ENCODE assay signal across 17 mouse cellular contexts in the genomic region with DNA sequence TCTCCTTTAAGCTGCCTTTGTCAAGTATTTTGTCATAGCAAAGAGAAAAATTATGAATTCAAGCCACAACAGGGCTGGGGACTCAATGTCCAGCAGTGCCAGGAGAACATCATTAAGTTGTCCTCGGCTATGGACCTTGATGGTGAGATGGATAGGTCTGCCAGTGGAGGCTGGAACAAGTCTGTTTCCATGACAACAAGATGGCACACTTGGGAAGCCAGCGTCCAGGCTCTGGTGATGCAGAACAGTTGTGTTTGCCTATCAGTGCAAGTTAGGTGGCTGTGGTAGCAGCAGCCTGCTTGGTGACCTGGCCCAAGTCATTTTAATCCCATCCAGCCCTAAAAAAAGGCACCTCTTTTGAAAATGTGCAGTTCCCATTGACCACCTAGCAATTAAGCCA. TPM values are rescaled to one million over a fixed set of nuclear protein-coding genes. Genes with fewer than 3 reads are reported as not detected.
DNase-seq lines count a peak whose midpoint lies in the region; ATAC-seq and TF ChIP-seq lines count a peak whose summit lies in the region.
"Had no signal": no experiment of that assay in that cellular context is flagged by ENCODE, and none has a peak within 500 bp of the region (broad histone marks: within the 10 kb centered on the region; RNA-seq: fewer than 3 reads in every experiment).

No protein-coding gene starts in this region.

- no peak overlapping the region for H3K4me3 ChIP-seq in forebrain, postnatal 0 days (ENCODE audit: low read depth, low read length)
- H3K4me3 ChIP-seq in forebrain, embryonic 15.5 days = no peak overlapping the region
- H3K4me3 ChIP-seq in CH12.LX (replicated peaks in 1 of 3; ENCODE audit: low read depth in 2 of 3, low read length in 2 of 3, poor library complexity in 1 of 3) = no peak overlapping the region
- H3K4me3 ChIP-seq: embryonic facial prominence, embryonic 10.5 days; heart, adult 2 months; heart, embryonic 15.5 days had no signal

- TF ChIP-seq RAD21 in CH12.LX (IDR thresholded peaks at IDR 0.05; ENCODE audit: low read depth, low read length) = no peak

- no peaks in the 10 kb centered on the region for H3K27me3 ChIP-seq in forebrain, postnatal 0 days (ENCODE audit: insufficient read depth, low read length)
- no peaks in the 10 kb centered on the region for H3K27me3 ChIP-seq in forebrain, embryonic 15.5 days
- H3K27me3 ChIP-seq in CH12.LX (replicated peaks) = no peaks in the 10 kb centered on the region
- H3K27me3 ChIP-seq: heart, embryonic 15.5 days had no signal

- no peak for TF ChIP-seq POLR2A in CH12.LX (IDR thresholded peaks at IDR 0.05; ENCODE audit: low read depth, low read length)
- no peak for TF ChIP-seq POLR2A in brain, embryonic 14.5 days (IDR thresholded peaks at IDR 0.05; ENCODE audit: borderline replicate concordance, extremely low read depth, insufficient read depth, insufficient read length, poor library complexity, severe bottlenecking)

- no peak for TF ChIP-seq CTCF in forebrain, postnatal 0 days (IDR thresholded peaks at IDR 0.05; ENCODE audit: low read depth)
- no peak for TF ChIP-seq CTCF in CH12.LX (conservative IDR thresholded peaks at IDR 0.05 in 1 of 2, IDR thresholded peaks at IDR 0.05 in 1 of 2; ENCODE audit: low read depth in 2 of 2, low read length in 2 of 2)
- no peak for TF ChIP-seq CTCF in brain, embryonic 14.5 days (IDR thresholded peaks at IDR 0.05; ENCODE audit: borderline replicate concordance, extremely low read depth, insufficient read depth, insufficient read length)

- no peak overlapping the region for H3K4me2 ChIP-seq in forebrain, postnatal 0 days (ENCODE audit: low read depth)
- H3K4me2 ChIP-seq in forebrain, embryonic 15.5 days (replicated peaks) = no peak overlapping the region
- H3K4me2 ChIP-seq in CH12.LX (ENCODE audit: insufficient read depth, low read depth, poor library complexity, severe bottlenecking) = no peak overlapping the region
- H3K4me2 ChIP-seq: heart, embryonic 11.5 days; heart, embryonic 15.5 days had no signal

- in situ Hi-C loops in CH12.LX (cut with MboI; ENCODE audit: low pct_ligation_motif_present, low pct_unique_long_range_greater_than_20kb, low sequenced_read_pairs) = no loop called here

- no peak for TF ChIP-seq EP300 in CH12.LX (IDR thresholded peaks at IDR 0.05; ENCODE audit: low read length)

- WGBS in forebrain, postnatal 0 days = 30% methylated on average over 2 of the region's 2 CpGs
- 42% methylated on average over 2 of the region's 2 CpGs for WGBS in forebrain, embryonic 15.5 days

- ATAC-seq in forebrain, postnatal 0 days = peak; percentile 38; the same call in 1 of the 2 replicates
- ATAC-seq in forebrain, embryonic 15.5 days (replicated peaks) = no peak
- ATAC-seq: forebrain, embryonic 16.5 days; intestine, embryonic 16.5 days had no signal

- H3K9me3 ChIP-seq in forebrain, postnatal 0 days (ENCODE audit: low read length) = no peaks in the 10 kb centered on the region
- H3K9me3 ChIP-seq in forebrain, embryonic 15.5 days = no peaks in the 10 kb centered on the region
- H3K9me3 ChIP-seq in CH12.LX (replicated peaks; ENCODE audit: low read length) = peaks cover 1% of the 10 kb centered on the region
- H3K9me3 ChIP-seq: embryonic facial prominence, embryonic 10.5 days; heart, embryonic 15.5 days had no signal

- H3K27ac ChIP-seq in forebrain, postnatal 0 days (ENCODE audit: low read depth, low read length) = no peak overlapping the region
- no peak overlapping the region for H3K27ac ChIP-seq in forebrain, embryonic 15.5 days (replicated peaks)
- no peak overlapping the region for H3K27ac ChIP-seq in CH12.LX (ENCODE audit: insufficient read depth, low read depth)
- H3K27ac ChIP-seq: embryonic facial prominence, embryonic 10.5 days; heart, adult 2 months; heart, embryonic 15.5 days had no signal

- no peak overlapping the region for H3K9ac ChIP-seq in forebrain, postnatal 0 days
- no peak overlapping the region for H3K9ac ChIP-seq in forebrain, embryonic 15.5 days (replicated peaks)
- H3K9ac ChIP-seq in CH12.LX (ENCODE audit: insufficient read depth, low read depth) = no peak overlapping the region
- H3K9ac ChIP-seq: heart, embryonic 15.5 days had no signal

- H3K79me2 ChIP-seq in CH12.LX (replicated peaks; ENCODE audit: control insufficient read depth, extremely low read depth, insufficient read depth, poor library complexity, severe bottlenecking) = no peaks in the 10 kb centered on the region

- DNase-seq in forebrain, postnatal 0 days = no peak
- peak; percentile 30 for DNase-seq in layer of hippocampus, adult 9-11 months
- DNase-seq in layer of hippocampus, postnatal 25 days (ENCODE audit: extremely low spot score in 1 of 2, low spot score in 1 of 2) = no peak
- peak; percentile 23 for DNase-seq in CH12.LX (ENCODE audit: extremely low read depth)
- DNase-seq in brain, embryonic 14.5 days (ENCODE audit: low read depth) = peak; percentile 53
- no peak for DNase-seq in yolk sac, embryonic 10.5 days (ENCODE audit: low spot score)
- DNase-seq: adrenal gland, adult 2 months; cerebellum, adult 18-20 months; gastrocnemius, postnatal 14 days; heart, adult 2 months; heart, postnatal 14 days had no signal

- peaks cover 5% of the 10 kb centered on the region; the same call in 1 of the 2 replicates for H3K4me1 ChIP-seq in forebrain, postnatal 0 days (ENCODE audit: insufficient read depth)
- H3K4me1 ChIP-seq in forebrain, embryonic 15.5 days = peaks cover 17% of the 10 kb centered on the region
- H3K4me1 ChIP-seq in CH12.LX (ENCODE audit: control insufficient read depth in 1 of 2, insufficient read depth in 2 of 2) = peaks cover 0 to 46% of the 10 kb centered on the region in 2 experiments; a peak in 3 of 4 replicates

- H3K36me3 ChIP-seq in forebrain, postnatal 0 days (ENCODE audit: insufficient read depth) = peaks cover 23% of the 10 kb centered on the region
- H3K36me3 ChIP-seq in forebrain, embryonic 15.5 days = 0 out of 2 replicates have a peak, but pooled peaks cover 5% of the 10 kb centered on the region
- H3K36me3 ChIP-seq in CH12.LX (replicated peaks in 1 of 2; ENCODE audit: control insufficient read depth in 1 of 2, insufficient read depth in 1 of 2, low read length in 1 of 2) = no peaks in the 10 kb centered on the region
- H3K36me3 ChIP-seq: embryonic facial prominence, embryonic 10.5 days; heart, embryonic 15.5 days had no signal

- dilution Hi-C loops in CH12.LX (cut with MboI; ENCODE audit: extremely low pct_ligation_motif_present, extremely low pct_unique_long_range_greater_than_20kb, low sequenced_read_pairs) = no loop called here

TF ChIP-seq in CH12.LX, 34 proteins besides CTCF, POLR2A, EP300 and RAD21:
- TF ChIP-seq BHLHE40 (IDR thresholded peaks at IDR 0.05; ENCODE audit: low read depth, low read length) (no peak), ETS1 (conservative IDR thresholded peaks at IDR 0.05; ENCODE audit: low read depth, low read length) (no peak), PAX5 (IDR thresholded peaks at IDR 0.05; ENCODE audit: low read length) (no peak), ZMIZ1 (IDR thresholded peaks at IDR 0.05; ENCODE audit: low read depth, low read length) (no peak), E2F4 (IDR thresholded peaks at IDR 0.05; ENCODE audit: insufficient replicate concordance, low read depth, low read length) (no peak), POLR2AphosphoS2 (IDR thresholded peaks at IDR 0.05; ENCODE audit: low read depth, low read length) (no peak), MEF2A (IDR thresholded peaks at IDR 0.05; ENCODE audit: borderline replicate concordance, low read depth, low read length) (no peak), ZKSCAN1 (IDR thresholded peaks at IDR 0.05; ENCODE audit: borderline replicate concordance, low read depth, low read length) (no peak), TCF12 (IDR thresholded peaks at IDR 0.05; ENCODE audit: low read depth, low read length) (no peak), MAFK (IDR thresholded peaks at IDR 0.05; ENCODE audit: insufficient replicate concordance, low read length) (no peak), USF1 (IDR thresholded peaks at IDR 0.05; ENCODE audit: low read depth, low read length) (no peak), JUN (IDR thresholded peaks at IDR 0.05; ENCODE audit: insufficient read depth, low read depth, low read length) (no peak), UBTF (IDR thresholded peaks at IDR 0.05; ENCODE audit: low read depth, low read length) (no peak), KAT2A (IDR thresholded peaks at IDR 0.05; ENCODE audit: insufficient replicate concordance, low read length) (no peak)
TF ChIP-seq in CH12.LX: peak in this region for 0.

RNA-seq across cellular contexts. Expression of a gene that starts 50.0 kb away (rescaled TPM):
- total RNA-seq in forebrain, postnatal 0 days (2014; rRNA removed) = 57.8 and 63.4 TPM in 2 replicates
- 43.3 and 47.8 TPM in 2 replicates for polyA plus RNA-seq in forebrain, postnatal 0 days (2015; fragmentation: Nextera tagmentation; extraction: Ambion mirVana)
- 13.9 and 17.5 TPM in 2 replicates for polyA plus RNA-seq in forebrain, embryonic 15.5 days (2015; fragmentation: Nextera tagmentation; extraction: Ambion mirVana)
- total RNA-seq in layer of hippocampus, postnatal 25 days (2021) = 10 to 100 TPM; 42.3 to 45.8 TPM
- total RNA-seq in CH12.LX (2012; rRNA removed) = 20.3 and 26.5 TPM in 2 replicates
- total RNA-seq in CH12.LX (2014; rRNA removed) = 24.4 and 30.7 TPM in 2 replicates
- polyA plus RNA-seq in CH12.LX (2012; ENCODE audit: insufficient read length, low read depth) = 22.2 and 27.5 TPM in 2 replicates
- polyA plus RNA-seq in brain, embryonic 14.5 days (2012; rRNA removed) = 6.5 and 9.7 TPM in 2 replicates

Comparison
In these comparisons a context has a peak if more than half of its experiments do, and no peak if none do; other contexts are left out.
1. DNase-seq: peak in layer of hippocampus, adult 9-11 months (single experiment), CH12.LX (single experiment) and brain, embryonic 14.5 days (single experiment); none in forebrain, postnatal 0 days (single experiment), layer of hippocampus, postnatal 25 days (0 of 2) and yolk sac, embryonic 10.5 days (single experiment).